Mouse (Mus musculus) neural tube, embryonic 12.5 days (tissue): ENCODE measurements around the gene Fkbp6. TPM values are rescaled to one million over a fixed set of nuclear protein-coding genes. Genes with fewer than 3 reads are reported as not detected.

Experiments
- ATAC-seq: fragments of 200-750 bp; cut with Nextera tagmentation; 2 replicates; pipeline ENCODE4 v1.8.0; 2017; ENCODE audit warnings: low read depth, mild to moderate bottlenecking, moderate TSS enrichment, moderate library complexity; ENCODE audit not compliant: low FRiP score
- H3K27ac ChIP-seq: fragments of 300-500 bp; sonication (generic); 2 replicates; pipeline ENCODE4 v1.5.1; 2016
- H3K27me3 ChIP-seq: fragments of 300-500 bp; sonication (generic); replicated peaks from 2 replicates; pipeline ENCODE4 v1.6.1; 2016; ENCODE audit warnings: mild to moderate bottlenecking
- H3K36me3 ChIP-seq: fragments of 300-500 bp; sonication (generic); 2 replicates; pipeline ENCODE4 v1.6.1; 2016; ENCODE audit warnings: mild to moderate bottlenecking
- H3K4me1 ChIP-seq: fragments of 300-500 bp; sonication (generic); 2 replicates; pipeline ENCODE4 v1.6.1; 2016
- H3K4me2 ChIP-seq: fragments of 300-500 bp; sonication (generic); replicated peaks from 2 replicates; pipeline ENCODE4 v1.6.1; 2016; ENCODE audit warnings: mild to moderate bottlenecking
- H3K4me3 ChIP-seq: fragments of 300-500 bp; sonication (generic); 2 replicates; pipeline ENCODE4 v1.5.1; 2016
- H3K9ac ChIP-seq: fragments of 300-500 bp; sonication (generic); 2 replicates; pipeline ENCODE4 v1.6.1; 2016; ENCODE audit warnings: mild to moderate bottlenecking
- H3K9me3 ChIP-seq: fragments of 300-500 bp; sonication (generic); 2 replicates; pipeline ENCODE4 v1.6.1; 2016; ENCODE audit warnings: mild to moderate bottlenecking
- WGBS: fragments of 180-500 bp; shearing (Covaris S2); methylation state at CpG from one replicate; pipeline ENCODE4 v1.1.7; 2016; 5-methylcytosine and 5-hydroxymethylcytosine counted together
- polyA plus RNA-seq: library from polyadenylated mRNA; unstranded; fragments of >200 nt; fragmentation: Nextera tagmentation; extraction: Ambion mirVana; gene quantifications from 2 replicates; pipeline ENCODE4 v1.2.1, GENCODE M21; 2016

The Fkbp6 gene
- polyA plus RNA-seq, 1 experiment from 2014 or later: not detected

- Histone ChIP-seq H3K4me1 (peaks cover 11% of the 10 kb centered on the region), H3K4me3 (no peak overlapping the region), H3K9me3 (no peaks in the 10 kb centered on the region), H3K27me3 (no peaks in the 10 kb centered on the region), H3K9ac (no peak overlapping the region), H3K36me3 (no peaks in the 10 kb centered on the region), H3K4me2 (peak overlapping the region; percentile 24), H3K27ac (no peak overlapping the region)
- 51% methylated on average over 9 of the region's 9 CpGs for WGBS
- ATAC-seq: no peak
Measured at GRCm38 (mm10) chr5:135264548-135264947, 85.3 kb downstream of the Fkbp6 start.

GRCm38 (mm10) chr5:135263866-135264503 lies 85.9 kb downstream of the Fkbp6 start:
- peak overlapping the region; percentile 24 for H3K4me2 ChIP-seq
- H3K9ac ChIP-seq: no peak overlapping the region
- H3K4me3 ChIP-seq: no peak overlapping the region
- no peaks in the 10 kb centered on the region for H3K9me3 ChIP-seq
- 20% methylated on average over 17 of the region's 17 CpGs for WGBS
- no peaks in the 10 kb centered on the region for H3K36me3 ChIP-seq
- ATAC-seq: peak; percentile 41; the same call in 1 of the 2 replicates
- H3K27me3 ChIP-seq: no peaks in the 10 kb centered on the region
- peaks cover 11% of the 10 kb centered on the region for H3K4me1 ChIP-seq
- H3K27ac ChIP-seq: no peak overlapping the region

- Histone ChIP-seq H3K4me1 (peaks cover 19% of the 10 kb centered on the region), H3K4me2 (peak overlapping the region; percentile 48), H3K27ac (peak overlapping the region; percentile 67), H3K36me3 (no peaks in the 10 kb centered on the region), H3K4me3 (no peak overlapping the region), H3K9me3 (no peaks in the 10 kb centered on the region), H3K9ac (peak overlapping the region; percentile 54), H3K27me3 (no peaks in the 10 kb centered on the region)
- ATAC-seq: no peak
- 22% methylated on average over 30 of the region's 30 CpGs for WGBS
Measured at GRCm38 (mm10) chr5:135258280-135259150, 91.3 kb downstream of the Fkbp6 start.

GRCm38 (mm10) chr5:135257559-135257958 lies 92.3 kb downstream of the Fkbp6 start:
- 83% methylated on average over 12 of the region's 12 CpGs for WGBS
- Histone ChIP-seq H3K9ac (no peak overlapping the region), H3K4me1 (peaks cover 21% of the 10 kb centered on the region), H3K27me3 (no peaks in the 10 kb centered on the region), H3K4me3 (no peak overlapping the region), H3K4me2 (no peak overlapping the region), H3K9me3 (no peaks in the 10 kb centered on the region), H3K36me3 (no peaks in the 10 kb centered on the region), H3K27ac (no peak overlapping the region)
- ATAC-seq: no peak

GRCm38 (mm10) chr5:135256166-135256565 lies 93.7 kb downstream of the Fkbp6 start:
- H3K9me3 ChIP-seq: no peaks in the 10 kb centered on the region
- H3K27ac ChIP-seq: no peak overlapping the region
- H3K4me3 ChIP-seq: no peak overlapping the region
- no peaks in the 10 kb centered on the region for H3K36me3 ChIP-seq
- no peak overlapping the region for H3K4me2 ChIP-seq
- ATAC-seq: no peak
- no peaks in the 10 kb centered on the region for H3K27me3 ChIP-seq
- H3K9ac ChIP-seq: no peak overlapping the region
- 91% methylated on average over 3 of the region's 3 CpGs for WGBS
- peaks cover 24% of the 10 kb centered on the region for H3K4me1 ChIP-seq

- Histone ChIP-seq H3K9me3 (no peaks in the 10 kb centered on the region), H3K27me3 (peaks cover 12% of the 10 kb centered on the region), H3K36me3 (no peaks in the 10 kb centered on the region), H3K4me2 (peak overlapping the region; percentile 10), H3K27ac (peak overlapping the region; percentile 69), H3K4me1 (peaks cover 43% of the 10 kb centered on the region), H3K9ac (no peak overlapping the region), H3K4me3 (no peak overlapping the region)
- 1% methylated on average over 12 of the region's 12 CpGs for WGBS
- peak; percentile 80 for ATAC-seq
Measured at GRCm38 (mm10) chr5:135253741-135254401, 96.0 kb downstream of the Fkbp6 start.

GRCm38 (mm10) chr5:135251079-135251454 lies 98.8 kb downstream of the Fkbp6 start, which contains the start of gene Fzd9:
Gene Fzd9, minus strand, starts transcription at chr5:135251230.
- Histone ChIP-seq H3K9me3 (no peaks in the 10 kb centered on the region), H3K9ac (peak within 1 kb of the TSS; percentile 67), H3K4me2 (peak within 1 kb of the TSS; percentile 98), H3K4me3 (peak within 1 kb of the TSS; percentile 59), H3K27me3 (peaks cover 12% of the 10 kb centered on the region), H3K4me1 (peaks cover 44% of the 10 kb centered on the region), H3K36me3 (0 out of 2 replicates have a peak, but pooled peaks cover 12% of the 10 kb centered on the region), H3K27ac (no peak within 1 kb of the TSS)
- peak; percentile 61 for ATAC-seq
- WGBS: 0% methylated on average over 51 of the region's 51 CpGs

- peak; percentile 25 for ATAC-seq
- no peak overlapping the region for H3K27ac ChIP-seq
- H3K9me3 ChIP-seq: no peaks in the 10 kb centered on the region
- peak overlapping the region; percentile 59 for H3K4me3 ChIP-seq
- WGBS: 1% methylated on average over 92 of the region's 92 CpGs
- H3K36me3 ChIP-seq: peaks cover 17% of the 10 kb centered on the region
- H3K4me2 ChIP-seq: peak overlapping the region; percentile 98
- H3K27me3 ChIP-seq: peaks cover 12% of the 10 kb centered on the region
- H3K4me1 ChIP-seq: peaks cover 44% of the 10 kb centered on the region
- H3K9ac ChIP-seq: peak overlapping the region; percentile 67
Measured at GRCm38 (mm10) chr5:135250186-135251078, 99.4 kb downstream of the Fkbp6 start.

- Histone ChIP-seq H3K9me3 (no peaks in the 10 kb centered on the region), H3K4me2 (peak overlapping the region; percentile 98), H3K4me3 (peak overlapping the region; percentile 59), H3K27me3 (peaks cover 12% of the 10 kb centered on the region), H3K9ac (peak overlapping the region; percentile 67; the same call in 1 of the 2 replicates), H3K4me1 (peaks cover 41% of the 10 kb centered on the region), H3K27ac (no peak overlapping the region), H3K36me3 (peaks cover 31% of the 10 kb centered on the region)
- 80% methylated on average over 16 of the region's 16 CpGs for WGBS
- no peak for ATAC-seq
Measured at GRCm38 (mm10) chr5:135248956-135249676, 100.7 kb downstream of the Fkbp6 start.

- WGBS: 74% methylated on average over 9 of the region's 9 CpGs
- Histone ChIP-seq H3K4me2 (peak overlapping the region; percentile 98), H3K27me3 (peaks cover 12% of the 10 kb centered on the region), H3K4me1 (peaks cover 32% of the 10 kb centered on the region), H3K9ac (no peak overlapping the region), H3K4me3 (no peak overlapping the region), H3K9me3 (no peaks in the 10 kb centered on the region), H3K36me3 (peaks cover 47% of the 10 kb centered on the region), H3K27ac (no peak overlapping the region)
- ATAC-seq: no peak
Measured at GRCm38 (mm10) chr5:135247337-135247736, 102.5 kb downstream of the Fkbp6 start.

- H3K4me2 ChIP-seq: no peak overlapping the region
- 69% methylated on average over 4 of the region's 4 CpGs for WGBS
- no peak overlapping the region for H3K9ac ChIP-seq
- H3K9me3 ChIP-seq: no peaks in the 10 kb centered on the region
- ATAC-seq: no peak
- H3K27me3 ChIP-seq: peaks cover 12% of the 10 kb centered on the region
- no peak overlapping the region for H3K27ac ChIP-seq
- H3K36me3 ChIP-seq: peaks cover 55% of the 10 kb centered on the region
- H3K4me3 ChIP-seq: no peak overlapping the region
- H3K4me1 ChIP-seq: peaks cover 32% of the 10 kb centered on the region
Measured at GRCm38 (mm10) chr5:135246531-135246930, 103.3 kb downstream of the Fkbp6 start.
